Mouse (Mus musculus) kidney, embryonic 15.5 days (tissue): ENCODE measurements around the gene Arpp19. TPM values are rescaled to one million over a fixed set of nuclear protein-coding genes. Genes with fewer than 3 reads are reported as not detected.

Experiments used
- ATAC-seq: fragments of 200-750 bp; cut with Nextera tagmentation; replicated peaks from 2 replicates; pipeline ENCODE4 v1.8.0; 2017; ENCODE audit warnings: moderate TSS enrichment; ENCODE audit not compliant: low FRiP score
- H3K27ac ChIP-seq: fragments of 300-500 bp; sonication (generic); 2 replicates; pipeline ENCODE4 v1.5.1; 2015; ENCODE audit warnings: mild to moderate bottlenecking, inconsistent platforms
- H3K27me3 ChIP-seq: fragments of 300-500 bp; sonication (generic); 2 replicates; pipeline ENCODE4 v1.6.1; 2015; ENCODE audit warnings: inconsistent platforms
- H3K36me3 ChIP-seq: fragments of 300-500 bp; sonication (generic); 2 replicates; pipeline ENCODE4 v1.6.1; 2015; ENCODE audit warnings: inconsistent platforms
- H3K4me1 ChIP-seq: fragments of 300-500 bp; sonication (generic); 2 replicates; pipeline ENCODE4 v1.6.1; 2015; ENCODE audit warnings: inconsistent platforms
- H3K4me2 ChIP-seq: fragments of 300-500 bp; sonication (generic); 2 replicates; pipeline ENCODE4 v1.6.1; 2015; ENCODE audit warnings: moderate library complexity, mild to moderate bottlenecking, inconsistent platforms
- H3K4me3 ChIP-seq: fragments of 300-500 bp; sonication (generic); replicated peaks from 2 replicates; pipeline ENCODE4 v1.5.1; 2015; ENCODE audit warnings: mild to moderate bottlenecking, inconsistent platforms
- H3K9ac ChIP-seq: fragments of 300-500 bp; sonication (generic); 2 replicates; pipeline ENCODE4 v1.6.1; 2015; ENCODE audit warnings: mild to moderate bottlenecking, inconsistent platforms
- H3K9me3 ChIP-seq: fragments of 300-500 bp; sonication (generic); replicated peaks from 2 replicates; pipeline ENCODE4 v1.6.1; 2016; ENCODE audit warnings: inconsistent platforms
- WGBS: fragments of 180-500 bp; shearing (Covaris S2); methylation state at CpG from one replicate; pipeline ENCODE4 v1.1.7; 2015; ENCODE audit warnings: mixed read lengths; 5-methylcytosine and 5-hydroxymethylcytosine counted together
- polyA plus RNA-seq: library from polyadenylated mRNA; unstranded; fragments of >200 nt; fragmentation: Nextera tagmentation; extraction: Ambion mirVana; gene quantifications from 2 replicates; pipeline ENCODE4 v1.2.1, GENCODE M21; 2015

Gene Arpp19
- polyA plus RNA-seq, 1 experiment from 2014 or later, result 283 TPM

DNA sequence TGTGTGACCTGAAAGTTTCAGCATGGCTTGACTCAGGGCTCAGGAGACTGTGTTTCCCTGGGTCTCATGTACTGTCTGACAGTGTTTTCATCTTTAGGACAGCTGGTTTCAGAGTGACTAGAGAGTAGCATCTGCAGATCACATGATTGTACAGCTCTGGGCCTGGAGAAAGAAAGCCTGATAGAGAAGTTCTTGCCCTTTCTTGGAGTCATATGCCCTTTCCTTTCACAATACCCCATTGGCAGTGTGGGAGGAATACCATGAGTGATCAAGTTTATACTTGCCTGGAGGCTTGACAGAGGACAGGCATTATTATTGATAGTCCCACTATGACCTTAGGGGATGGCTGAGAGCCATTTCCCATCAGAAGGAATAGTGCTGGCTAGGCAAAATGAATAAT is 39.8 kb downstream of the Arpp19 start:
- ATAC-seq, result no peak
- no peak overlapping the region for H3K4me3 ChIP-seq
- no peaks in the 10 kb centered on the region for H3K27me3 ChIP-seq
- H3K9me3 ChIP-seq, result no peaks in the 10 kb centered on the region
- no peak overlapping the region for H3K9ac ChIP-seq
- peaks cover 3% of the 10 kb centered on the region; the same call in 1 of the 2 replicates for H3K4me1 ChIP-seq
- no peaks in the 10 kb centered on the region for H3K36me3 ChIP-seq
- no peak overlapping the region for H3K27ac ChIP-seq
- H3K4me2 ChIP-seq, result no peak overlapping the region

DNA sequence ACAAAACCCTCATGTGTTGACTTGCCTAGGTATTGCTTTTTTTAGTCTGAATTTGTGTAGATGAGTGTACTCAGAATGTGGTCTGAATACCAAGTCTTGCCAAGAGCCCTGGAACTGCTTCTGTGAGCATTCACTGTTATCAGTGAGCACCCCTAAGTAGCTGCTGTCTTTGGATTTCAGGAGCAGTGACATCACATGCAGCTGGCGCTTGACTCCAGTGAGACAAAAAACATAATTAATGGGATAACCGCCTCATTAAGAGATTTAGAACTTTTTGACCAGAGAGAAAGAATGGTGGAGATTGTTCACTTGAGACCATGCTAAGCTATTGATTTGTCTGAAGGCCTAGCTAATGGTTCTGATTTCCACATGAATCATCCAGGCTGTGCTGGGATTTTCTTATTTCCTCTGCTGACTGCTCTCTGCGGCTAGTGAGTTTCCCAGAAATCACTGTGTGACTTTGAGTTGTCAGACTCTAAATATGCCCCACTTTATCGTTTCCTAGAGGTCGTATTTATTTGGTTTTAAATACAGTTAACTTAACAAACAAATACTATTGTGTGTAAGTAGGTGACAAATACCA is 47.9 kb downstream of the Arpp19 start:
- H3K27ac ChIP-seq, result no peak overlapping the region
- no peak overlapping the region for H3K4me2 ChIP-seq
- 70% methylated on average over 5 of the region's 5 CpGs for WGBS
- H3K9me3 ChIP-seq, result no peaks in the 10 kb centered on the region
- no peaks in the 10 kb centered on the region for H3K36me3 ChIP-seq
- H3K27me3 ChIP-seq, result no peaks in the 10 kb centered on the region
- no peak overlapping the region for H3K4me3 ChIP-seq
- no peaks in the 10 kb centered on the region for H3K4me1 ChIP-seq
- H3K9ac ChIP-seq, result no peak overlapping the region
- ATAC-seq, result no peak

DNA sequence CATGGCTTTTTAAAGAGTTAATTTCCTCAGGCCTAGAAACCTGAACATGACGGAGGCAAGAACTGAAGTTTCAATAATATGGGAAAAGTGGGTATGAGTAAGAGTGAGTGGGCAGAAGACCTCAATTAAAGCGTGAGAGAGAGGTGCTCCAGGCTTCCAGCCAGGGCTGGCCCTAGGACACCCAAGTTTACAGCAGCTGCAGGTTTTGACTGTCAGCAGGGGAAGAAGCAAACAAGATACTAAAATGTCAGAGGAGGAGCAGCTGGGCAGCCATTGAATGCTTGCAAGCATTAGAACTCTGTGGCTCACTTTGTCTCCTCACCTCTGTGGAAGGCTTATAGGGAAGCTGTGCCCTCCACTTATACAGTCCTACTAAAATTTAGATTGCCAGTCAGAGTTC is 50.4 kb downstream of the Arpp19 start:
- Histone ChIP-seq H3K27me3 (no peaks in the 10 kb centered on the region), H3K4me1 (no peaks in the 10 kb centered on the region), H3K4me2 (no peak overlapping the region), H3K36me3 (no peaks in the 10 kb centered on the region), H3K9me3 (no peaks in the 10 kb centered on the region), H3K27ac (no peak overlapping the region), H3K9ac (no peak overlapping the region), H3K4me3 (no peak overlapping the region)
- ATAC-seq, result no peak
- 58% methylated on average over 2 of the region's 2 CpGs for WGBS

GRCm38 (mm10) chr9:75089285-75089684 is 51.9 kb downstream of the Arpp19 start:
- no peak overlapping the region for H3K9ac ChIP-seq
- H3K27me3 ChIP-seq, result no peaks in the 10 kb centered on the region
- H3K4me1 ChIP-seq, result no peaks in the 10 kb centered on the region
- H3K4me2 ChIP-seq, result no peak overlapping the region
- no peaks in the 10 kb centered on the region for H3K36me3 ChIP-seq
- H3K4me3 ChIP-seq, result no peak overlapping the region
- no peaks in the 10 kb centered on the region for H3K9me3 ChIP-seq
- no peak overlapping the region for H3K27ac ChIP-seq
- no peak for ATAC-seq
- 79% methylated on average over 3 of the region's 3 CpGs for WGBS

DNA sequence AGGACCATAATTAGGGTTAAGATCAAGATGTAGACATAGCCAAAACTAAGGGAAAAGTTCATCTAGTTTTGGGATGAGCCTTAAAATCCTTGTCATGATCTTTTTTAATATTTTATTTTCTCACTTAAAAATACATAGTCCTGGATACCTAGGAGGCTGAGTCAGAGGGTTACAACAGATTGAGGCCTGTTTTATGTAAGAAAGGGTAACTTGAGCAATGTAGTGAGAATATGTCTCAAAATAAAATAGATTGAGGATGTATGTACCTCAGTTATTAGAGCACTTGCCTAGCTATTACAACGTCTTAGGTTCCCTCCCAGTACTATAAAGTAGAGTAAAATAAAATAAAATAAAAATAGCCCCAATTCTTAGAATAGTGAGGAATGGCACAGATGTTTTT is 54.7 kb downstream of the Arpp19 start:
- Histone ChIP-seq H3K9ac (no peak overlapping the region), H3K36me3 (no peaks in the 10 kb centered on the region), H3K4me3 (no peak overlapping the region), H3K9me3 (no peaks in the 10 kb centered on the region), H3K27me3 (no peaks in the 10 kb centered on the region), H3K27ac (no peak overlapping the region), H3K4me2 (no peak overlapping the region), H3K4me1 (no peaks in the 10 kb centered on the region)
- ATAC-seq, result no peak
- 82% methylated on average over 1 of the region's 1 CpGs for WGBS

GRCm38 (mm10) chr9:75094762-75095161 is 57.3 kb downstream of the Arpp19 start:
- Histone ChIP-seq H3K27ac (no peak overlapping the region), H3K36me3 (no peaks in the 10 kb centered on the region), H3K4me1 (no peaks in the 10 kb centered on the region), H3K4me2 (no peak overlapping the region), H3K4me3 (no peak overlapping the region), H3K9ac (no peak overlapping the region), H3K27me3 (no peaks in the 10 kb centered on the region), H3K9me3 (no peaks in the 10 kb centered on the region)
- WGBS, result 78% methylated on average over 3 of the region's 3 CpGs
- no peak for ATAC-seq

DNA sequence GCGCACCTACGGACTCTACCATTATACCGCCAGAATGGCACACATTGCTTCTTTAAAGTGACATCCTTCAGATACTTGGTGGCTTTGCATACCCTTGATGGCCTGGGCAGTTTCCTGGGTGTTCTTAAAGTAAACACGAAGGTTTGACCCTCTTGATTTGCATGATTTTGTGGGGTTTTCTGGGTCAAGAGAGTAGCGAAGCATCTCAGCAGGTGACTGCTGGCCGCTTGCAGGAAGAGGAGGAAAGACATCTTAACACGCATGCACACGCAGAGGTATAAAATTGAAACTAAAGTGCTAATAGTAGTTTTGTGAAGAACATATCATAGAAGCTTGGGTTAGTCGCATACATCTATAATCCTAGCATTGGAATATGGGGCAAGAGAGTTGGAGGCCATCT is 61.5 kb downstream of the Arpp19 start:
- no peak overlapping the region for H3K4me3 ChIP-seq
- H3K4me1 ChIP-seq, result no peaks in the 10 kb centered on the region
- 95% methylated on average over 9 of the region's 9 CpGs for WGBS
- no peak for ATAC-seq
- no peaks in the 10 kb centered on the region for H3K27me3 ChIP-seq
- no peak overlapping the region for H3K9ac ChIP-seq
- H3K9me3 ChIP-seq, result no peaks in the 10 kb centered on the region
- H3K27ac ChIP-seq, result no peak overlapping the region
- H3K4me2 ChIP-seq, result no peak overlapping the region
- no peaks in the 10 kb centered on the region for H3K36me3 ChIP-seq

DNA sequence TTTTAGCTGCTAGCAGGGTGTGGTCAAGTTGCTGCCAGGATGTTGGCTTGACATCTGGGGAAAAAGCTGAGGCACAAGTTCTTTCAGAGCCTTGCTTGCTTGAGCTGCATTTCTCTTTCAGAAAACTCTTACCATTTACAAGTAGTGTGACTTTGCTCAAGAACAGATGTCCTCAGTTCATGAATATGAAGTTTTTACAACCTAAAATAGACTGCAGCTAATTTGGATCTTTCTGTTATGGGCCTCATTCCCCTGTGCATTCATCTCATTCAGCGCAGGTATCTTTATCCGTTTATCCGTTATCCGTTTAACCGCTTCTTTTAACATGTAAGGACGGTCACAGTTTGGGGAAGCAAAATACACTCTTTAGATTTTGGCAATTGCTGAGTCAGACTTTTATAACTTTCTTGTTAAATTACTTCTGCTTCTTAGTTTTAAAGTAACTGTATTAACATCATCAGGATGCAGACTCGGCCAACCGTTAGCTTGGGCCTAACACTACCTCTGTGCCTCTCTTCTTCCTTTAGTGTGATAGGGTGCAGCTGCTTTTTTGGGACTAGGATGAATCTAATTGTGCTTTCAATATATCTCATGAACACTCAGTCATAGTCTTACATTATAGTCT is 62.9 kb downstream of the Arpp19 start:
- no peak for ATAC-seq
- H3K36me3 ChIP-seq, result no peaks in the 10 kb centered on the region
- H3K4me1 ChIP-seq, result no peaks in the 10 kb centered on the region
- H3K27me3 ChIP-seq, result no peaks in the 10 kb centered on the region
- H3K9ac ChIP-seq, result no peak overlapping the region
- WGBS, result 89% methylated on average over 8 of the region's 8 CpGs
- H3K4me2 ChIP-seq, result no peak overlapping the region
- H3K4me3 ChIP-seq, result no peak overlapping the region
- no peak overlapping the region for H3K27ac ChIP-seq
- no peaks in the 10 kb centered on the region for H3K9me3 ChIP-seq

DNA sequence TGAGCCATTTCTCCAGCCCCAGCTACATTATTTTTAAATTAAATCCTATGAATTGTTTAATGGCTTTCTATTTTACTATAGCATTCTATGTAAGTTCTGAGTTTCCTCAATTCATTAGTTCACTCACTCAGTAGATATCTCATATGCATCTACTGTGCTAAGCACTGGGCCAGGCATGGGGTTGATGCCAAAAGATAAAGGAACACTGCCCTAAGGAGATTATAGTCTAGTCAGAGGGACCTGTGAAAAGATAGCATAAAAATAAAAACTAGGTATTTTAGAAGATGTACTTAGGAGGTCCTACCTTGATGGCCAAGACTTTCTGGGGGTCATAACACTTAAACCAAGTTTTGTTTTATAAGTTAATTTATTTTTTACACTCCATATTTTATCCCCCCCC is 64.7 kb downstream of the Arpp19 start:
- no peaks in the 10 kb centered on the region for H3K4me1 ChIP-seq
- H3K27ac ChIP-seq, result no peak overlapping the region
- no peaks in the 10 kb centered on the region for H3K36me3 ChIP-seq
- no peak overlapping the region for H3K9ac ChIP-seq
- ATAC-seq, result no peak
- no peak overlapping the region for H3K4me2 ChIP-seq
- H3K9me3 ChIP-seq, result no peaks in the 10 kb centered on the region
- no peak overlapping the region for H3K4me3 ChIP-seq
- no peaks in the 10 kb centered on the region for H3K27me3 ChIP-seq

Other genes with a start within 250 kb of the Arpp19 start
- gene Onecut1, start 175.7 kb upstream of the Arpp19 start, polyA plus RNA-seq, result 0.10 and 0.13 TPM in 2 replicates
- gene Fam214a, start 84.7 kb upstream of the Arpp19 start, polyA plus RNA-seq, result 11.1 and 12.0 TPM in 2 replicates
- gene Myo5a, start 33.4 kb downstream of the Arpp19 start, polyA plus RNA-seq, result 14.8 and 16.1 TPM in 2 replicates
- 3.7 and 3.9 TPM in 2 replicates for gene Myo5c, start 194.4 kb downstream of the Arpp19 start, polyA plus RNA-seq